27 mouse cellular contexts compared by ENCODE assay signal in the genomic region with DNA sequence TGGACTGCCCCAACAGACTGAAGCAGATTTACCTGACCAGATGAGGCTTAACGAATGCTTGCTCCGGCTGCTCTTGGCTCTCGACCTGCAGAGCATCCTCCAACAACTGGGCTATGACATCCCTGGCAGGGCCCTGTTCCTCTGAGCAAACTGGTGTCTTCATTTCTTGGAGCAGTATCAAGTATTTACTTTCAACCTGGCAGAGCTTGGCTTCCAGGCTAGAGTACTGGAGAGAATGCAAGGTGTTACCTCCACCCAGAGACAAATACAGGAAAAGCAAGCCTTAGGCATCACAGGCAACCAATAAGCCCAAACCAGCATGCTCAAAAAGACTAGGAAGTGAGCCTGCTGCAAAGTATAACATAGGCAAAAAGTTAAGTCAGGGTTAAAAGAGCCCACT. TPM values are rescaled to one million over a fixed set of nuclear protein-coding genes. Genes with fewer than 3 reads are reported as not detected.
A peak's percentile ranks its signal among the peaks of the same experiment; 100 is the strongest.
DNase-seq lines count a peak whose midpoint lies in the region; ATAC-seq and TF ChIP-seq lines count a peak whose summit lies in the region.
"Had no signal": no experiment of that assay in that cellular context is flagged by ENCODE, and none has a peak within 500 bp of the region (broad histone marks: within the 10 kb centered on the region; RNA-seq: fewer than 3 reads in every experiment).

No protein-coding gene starts in this region.

- no peaks in the 10 kb centered on the region for H3K9me3 ChIP-seq in liver, embryonic 11.5 days (ENCODE audit: control insufficient read depth, low read length)
- H3K9me3 ChIP-seq: embryonic facial prominence, embryonic 13.5 days; embryonic facial prominence, embryonic 15.5 days; forebrain, embryonic 10.5 days; forebrain, embryonic 12.5 days had no signal

- DNase-seq in cerebellum, adult 11 months: no peak
- DNase-seq in cerebellum, adult 18-20 months: peak; percentile 28 to 32
- DNase-seq in cerebellum, postnatal 10 days: no peak
- peak; percentile 41 for DNase-seq in cerebellum, adult 9-11 months
- no peak for DNase-seq in cerebellum, postnatal 25 days
- DNase-seq in liver, adult 2 months (ENCODE audit: extremely low read depth, low read depth, low spot score): peak; percentile 77
- DNase-seq in liver, embryonic 11.5 days (ENCODE audit: low spot score): no peak
- DNase-seq: adrenal gland, adult 8-10 months; adrenal gland, postnatal 14 days; adrenal gland, postnatal 36 days; B cell, adult 2 months; cerebellum, adult 8-10 months; embryo, embryonic 11 days had no signal

- H3K27me3 ChIP-seq in liver, adult 2 months (ENCODE audit: control insufficient read depth, insufficient read depth, low read length): no peaks in the 10 kb centered on the region
- H3K27me3 ChIP-seq in liver, embryonic 11.5 days (replicated peaks; ENCODE audit: control insufficient read depth, insufficient read depth, low read length): no peaks in the 10 kb centered on the region
- H3K27me3 ChIP-seq: CH12.LX; embryonic facial prominence, embryonic 13.5 days; embryonic facial prominence, embryonic 15.5 days; forebrain, embryonic 12.5 days; Patski had no signal

- peaks cover 61% of the 10 kb centered on the region for H3K36me3 ChIP-seq in liver, adult 2 months (ENCODE audit: control insufficient read depth, insufficient read depth, low read length)
- peaks cover 21% of the 10 kb centered on the region; the same call in 1 of the 2 replicates for H3K36me3 ChIP-seq in liver, embryonic 11.5 days (ENCODE audit: control insufficient read depth, insufficient read depth, low read length)
- H3K36me3 ChIP-seq: G1E had no signal

- H3K4me3 ChIP-seq in liver, adult 2 months (ENCODE audit: insufficient read depth, low read depth, low read length): no peak overlapping the region
- no peak overlapping the region for H3K4me3 ChIP-seq in liver, embryonic 11.5 days (ENCODE audit: low read depth, low read length)
- H3K4me3 ChIP-seq: embryonic facial prominence, embryonic 13.5 days; embryonic facial prominence, embryonic 15.5 days; erythroblast, embryonic 14.5 days; forebrain, embryonic 10.5 days; forebrain, embryonic 12.5 days had no signal

- no peak overlapping the region for H3K9ac ChIP-seq in liver, adult 2 months (ENCODE audit: low read depth, low read length)
- no peak overlapping the region for H3K9ac ChIP-seq in liver, embryonic 11.5 days (ENCODE audit: low read depth, low read length)
- H3K9ac ChIP-seq: embryonic facial prominence, embryonic 13.5 days; embryonic facial prominence, embryonic 15.5 days; forebrain, embryonic 12.5 days had no signal

- no peaks in the 10 kb centered on the region for H3K4me1 ChIP-seq in liver, adult 2 months (ENCODE audit: control insufficient read depth, insufficient read depth, low read length)
- H3K4me1 ChIP-seq in liver, embryonic 11.5 days (replicated peaks; ENCODE audit: control insufficient read depth, insufficient read depth, low read length): no peaks in the 10 kb centered on the region
- H3K4me1 ChIP-seq: embryonic facial prominence, embryonic 13.5 days; embryonic facial prominence, embryonic 15.5 days; forebrain, embryonic 10.5 days; forebrain, embryonic 12.5 days had no signal

- 27% methylated on average over 3 of the region's 3 CpGs for WGBS in liver, adult 2 months
- 84% methylated on average over 3 of the region's 3 CpGs for WGBS in liver, embryonic 11.5 days

- no peak overlapping the region for H3K4me2 ChIP-seq in liver, embryonic 11.5 days
- H3K4me2 ChIP-seq: embryonic facial prominence, embryonic 13.5 days; embryonic facial prominence, embryonic 15.5 days; forebrain, embryonic 12.5 days had no signal

- no peaks in the 10 kb centered on the region; the same call in 1 of the 2 replicates for H3K79me2 ChIP-seq in liver, adult 2 months (ENCODE audit: control insufficient read depth, insufficient read depth, low read length)

- TF ChIP-seq POLR2A in liver, adult 2 months (IDR thresholded peaks at IDR 0.05; ENCODE audit: extremely low read depth, insufficient read depth, low read length): no peak

- ATAC-seq in cerebellum, adult (ENCODE audit: insufficient number of reproducible peaks, low FRiP score, low TSS enrichment): peak; percentile 64
- ATAC-seq in liver, embryonic 11.5 days (replicated peaks; ENCODE audit: low FRiP score): no peak
- ATAC-seq: activated CD4-positive, CD25-positive, alpha-beta regulatory T cell, adult 4 months; CD4-positive, CD25-positive, alpha-beta regulatory T cell, adult 4 months; forebrain, embryonic 14.5 days; forebrain, embryonic 16.5 days; Patski had no signal

- no peak for TF ChIP-seq CTCF in liver, adult 2 months (IDR thresholded peaks at IDR 0.05; ENCODE audit: low read depth, low read length)

- H3K27ac ChIP-seq in liver, adult 2 months (replicated peaks; ENCODE audit: insufficient read depth, low read depth, low read length): no peak overlapping the region
- no peak overlapping the region for H3K27ac ChIP-seq in liver, embryonic 11.5 days (ENCODE audit: low read depth, low read length)
- H3K27ac ChIP-seq: embryonic facial prominence, embryonic 13.5 days; embryonic facial prominence, embryonic 15.5 days; forebrain, embryonic 10.5 days; forebrain, embryonic 12.5 days had no signal

RNA-seq across cellular contexts. Expression of gene Tbc1d2b, which starts 48.3 kb away (rescaled TPM):
- total RNA-seq in liver, adult 2 months (2014; rRNA removed): 14.1 and 22.1 TPM in 2 replicates
- polyA plus RNA-seq in liver, adult 2 months (2012; rRNA removed): 12.7 and 16.9 TPM in 2 replicates
- polyA plus RNA-seq in liver, embryonic 11.5 days (2014; fragmentation: Nextera tagmentation; extraction: Ambion mirVana): 13.2 and 14.2 TPM in 2 replicates

RNA-seq across cellular contexts. Expression of gene Adamts7, which starts 59.4 kb away (rescaled TPM):
- 2.7 and 5.1 TPM in 2 replicates for total RNA-seq in liver, adult 2 months (2014; rRNA removed)
- polyA plus RNA-seq in liver, adult 2 months (2012; rRNA removed): 11.0 and 21.8 TPM in 2 replicates
- polyA plus RNA-seq in liver, embryonic 11.5 days (2014; fragmentation: Nextera tagmentation; extraction: Ambion mirVana): 3.2 and 3.6 TPM in 2 replicates
- total RNA-seq: common myeloid progenitor, adult 5-6 weeks; G1E had no signal
- polyA plus RNA-seq: activated CD4-positive, CD25-positive, alpha-beta regulatory T cell, adult 4 months; G1E had no signal

Comparison
In these comparisons a context has a peak if more than half of its experiments do, and no peak if none do; other contexts are left out.
1. DNase-seq: peak in cerebellum, adult 18-20 months (2 of 2), cerebellum, adult 9-11 months (single experiment) and liver, adult 2 months (single experiment); none in cerebellum, adult 11 months (single experiment), cerebellum, postnatal 10 days (0 of 2), cerebellum, postnatal 25 days (0 of 2) and liver, embryonic 11.5 days (single experiment).